Mouse (Mus musculus) cortical plate, adult 2 months (tissue): Measurements from ENCODE around the gene Nrxn3.

Source experiments
- CTCF ChIP-seq: fragments of 200-500 bp; IDR thresholded peaks from 2 replicates; pipeline ENCODE4 v1.5.1; 2011; ENCODE audit warnings: mild to moderate bottlenecking, control low read depth, low read length; ENCODE audit not compliant: insufficient read depth; ENCODE audit errors: extremely low read depth
- POLR2A ChIP-seq: fragments of 200-500 bp; IDR thresholded peaks from 2 replicates; pipeline ENCODE4 v1.6.1; 2011; ENCODE audit warnings: mild to moderate bottlenecking, low read length, control low read depth; ENCODE audit not compliant: insufficient read depth; ENCODE audit errors: extremely low read depth

GRCm38 (mm10) chr12:90181566-90181965 is 1458.9 kb downstream of the Nrxn3 start:
- TF ChIP-seq POLR2A: no peak
- no peak for TF ChIP-seq CTCF
